Mouse (Mus musculus): ENCODE measurements around the gene Atrn. TPM values are rescaled to one million over a fixed set of nuclear protein-coding genes. Genes with fewer than 3 reads are reported as not detected.

Gene Atrn
- 10.1 and 11.0 TPM in 2 replicates for polyA plus RNA-seq (2016; fragmentation: Nextera tagmentation; extraction: Ambion mirVana)

DNA sequence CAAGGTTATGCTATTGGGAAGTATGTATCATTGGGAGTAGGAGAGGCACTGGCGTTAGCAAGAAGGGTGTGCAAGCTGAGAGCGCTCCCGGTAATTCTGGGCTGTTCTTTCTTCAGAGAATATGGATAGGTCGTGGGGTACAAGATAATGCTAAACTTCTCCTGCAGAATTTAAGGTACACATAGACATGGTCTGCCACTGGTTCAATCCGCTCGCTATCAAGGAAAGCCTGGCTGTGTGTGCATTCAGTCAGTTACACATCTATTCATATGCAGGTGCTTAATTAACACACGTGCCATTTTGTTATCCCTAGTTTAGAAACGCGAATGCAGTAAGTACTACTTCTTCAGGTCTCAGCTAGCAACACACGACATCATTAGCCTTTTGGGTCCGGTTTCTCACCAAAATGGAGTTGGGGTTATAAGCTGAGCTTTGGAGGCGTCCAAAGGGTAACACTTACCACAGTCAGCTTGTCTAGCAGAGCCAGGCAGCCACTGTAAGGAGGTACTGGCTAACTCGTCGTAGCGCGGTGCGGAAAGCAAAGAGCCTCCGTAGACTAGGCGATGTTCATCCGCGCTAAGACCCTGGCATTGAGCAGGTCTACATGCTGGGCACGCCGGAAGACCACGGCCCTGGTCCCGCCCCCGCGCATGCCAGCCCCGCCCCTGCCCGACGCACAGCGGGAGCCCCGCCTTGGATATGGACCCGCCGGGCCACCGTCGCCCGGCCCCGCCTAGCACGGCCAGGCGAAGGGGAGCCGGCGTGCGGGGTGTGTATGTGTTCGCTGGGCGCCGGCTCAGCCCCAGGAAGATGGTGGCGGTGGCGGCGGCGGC, at the start of gene Atrn, which contains the start of gene 4930402H24Rik:
Gene Atrn, plus strand, starts transcription at position 745 of the 833 bp plus-strand sequence.
Gene 4930402H24Rik, minus strand, starts transcription at position 656 of the 833 bp plus-strand sequence.
- Histone ChIP-seq H3K9me3 (no peaks in the 10 kb centered on the region), H3K4me2 (replicated peaks) (peak within 1 kb of the TSS; percentile 87), H3K27ac (peak within 1 kb of the TSS; percentile 73), H3K4me1 (peaks cover 21% of the 10 kb centered on the region), H3K4me3 (peak within 1 kb of the TSS; percentile 100), H3K27me3 (no peaks in the 10 kb centered on the region), H3K36me3 (no peaks in the 10 kb centered on the region; the same call in 1 of the 2 replicates), H3K9ac (peak within 1 kb of the TSS; percentile 94)
- ATAC-seq (ENCODE audit: insufficient number of reproducible peaks, insufficient read depth, low FRiP score, low TSS enrichment), result peak; percentile 97
- 5% methylated on average over 50 of the region's 50 CpGs for WGBS

DNA sequence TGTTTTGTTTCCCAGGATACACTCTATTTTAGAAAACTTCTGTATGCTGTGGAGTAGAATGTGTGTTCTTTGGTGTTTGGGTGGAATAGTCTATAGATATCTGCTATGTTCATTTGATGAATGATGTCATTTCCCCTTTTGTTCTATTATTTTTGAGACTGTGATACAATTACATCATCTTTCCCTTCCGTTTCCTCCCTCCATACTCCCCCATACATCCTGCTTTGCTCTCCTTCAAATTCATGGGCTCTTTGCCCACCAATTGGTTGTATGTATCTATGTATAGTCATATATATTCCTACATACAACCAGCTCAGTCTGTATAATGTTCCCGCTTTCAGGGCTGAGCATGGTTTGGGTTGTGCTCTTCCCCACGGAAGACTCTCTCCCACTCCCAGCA, 44.2 kb upstream of the Atrn start:
- Histone ChIP-seq H3K9ac (no peak overlapping the region), H3K9me3 (no peaks in the 10 kb centered on the region), H3K4me2 (replicated peaks) (no peak overlapping the region), H3K4me1 (no peaks in the 10 kb centered on the region), H3K36me3 (no peaks in the 10 kb centered on the region), H3K4me3 (no peak overlapping the region), H3K27ac (no peak overlapping the region), H3K27me3 (no peaks in the 10 kb centered on the region)
- WGBS, result 80% methylated on average over 3 of the region's 3 CpGs
- no peak for ATAC-seq (ENCODE audit: insufficient number of reproducible peaks, insufficient read depth, low FRiP score, low TSS enrichment)

DNA sequence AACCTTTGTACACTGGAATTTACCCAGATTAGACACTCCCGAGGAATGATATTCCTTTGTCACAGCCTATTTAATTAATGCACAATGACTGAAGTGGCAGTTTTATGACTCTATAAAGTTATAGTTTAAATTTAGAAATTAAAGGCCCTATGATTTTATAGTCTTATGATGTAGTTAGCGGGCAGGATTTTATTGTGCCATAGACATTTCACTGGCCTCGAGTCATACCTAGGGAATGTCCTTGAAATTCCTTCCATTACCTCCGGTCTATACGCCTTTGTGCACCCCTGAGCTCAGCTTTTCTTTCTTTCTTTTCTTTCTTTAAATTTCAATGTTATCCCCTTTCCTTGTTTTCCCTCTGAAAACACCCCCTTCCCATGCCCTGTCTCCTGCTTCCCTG, 35.4 kb upstream of the Atrn start:
- Histone ChIP-seq H3K36me3 (no peaks in the 10 kb centered on the region), H3K9ac (no peak overlapping the region), H3K9me3 (no peaks in the 10 kb centered on the region), H3K4me1 (no peaks in the 10 kb centered on the region), H3K27me3 (no peaks in the 10 kb centered on the region), H3K4me3 (no peak overlapping the region), H3K27ac (no peak overlapping the region), H3K4me2 (replicated peaks) (no peak overlapping the region)
- 89% methylated on average over 5 of the region's 5 CpGs for whole genome bisulfite sequencing
- ATAC-seq (ENCODE audit: insufficient number of reproducible peaks, insufficient read depth, low FRiP score, low TSS enrichment), result no peak

DNA sequence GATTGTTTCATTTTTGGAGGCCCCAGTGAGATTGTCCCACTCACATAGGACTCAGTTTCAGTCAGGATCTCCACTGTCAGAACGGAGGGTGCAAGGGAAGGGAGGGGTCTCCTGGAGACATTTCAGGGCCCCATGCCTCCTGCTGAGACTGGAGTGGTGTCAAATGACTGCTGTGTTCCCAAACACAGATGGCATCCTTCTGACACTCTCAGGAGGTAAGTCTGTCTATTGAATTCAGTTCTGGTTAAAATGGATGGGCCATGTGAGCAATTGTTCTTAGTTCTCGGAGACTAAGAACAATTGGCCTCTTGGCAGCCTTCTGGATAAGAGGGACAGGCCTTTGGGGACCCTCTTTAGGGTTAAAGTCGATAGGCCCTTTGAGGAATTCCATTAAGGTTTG, 28.9 kb upstream of the Atrn start:
- H3K4me3 ChIP-seq, result no peak overlapping the region
- no peak for ATAC-seq (ENCODE audit: insufficient number of reproducible peaks, insufficient read depth, low FRiP score, low TSS enrichment)

DNA sequence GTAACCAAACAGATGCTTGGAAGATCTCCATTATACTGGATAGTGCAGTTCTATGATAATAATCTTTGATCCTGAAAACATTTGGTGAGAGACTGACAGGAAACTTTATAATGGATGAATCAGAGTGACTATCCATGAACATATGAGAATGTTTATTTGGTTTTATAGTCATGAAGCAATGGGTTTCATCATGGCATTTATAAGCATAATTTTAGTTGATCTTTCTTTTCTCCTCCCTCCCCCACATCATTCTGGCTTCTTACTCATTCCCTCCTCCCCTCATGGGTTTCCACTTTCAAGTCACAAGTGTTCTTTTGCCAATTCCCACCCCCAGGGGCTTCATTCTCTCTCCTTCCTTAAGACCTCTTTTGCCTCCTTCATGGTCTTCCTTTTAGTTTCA, 19.3 kb upstream of the Atrn start:
- 0 out of 2 replicates have a peak, but pooled peaks cover 4% of the 10 kb centered on the region for H3K36me3 ChIP-seq
- no peaks in the 10 kb centered on the region for H3K4me1 ChIP-seq
- no peak for ATAC-seq (ENCODE audit: insufficient number of reproducible peaks, insufficient read depth, low FRiP score, low TSS enrichment)
- H3K27ac ChIP-seq, result no peak overlapping the region
- no peak overlapping the region for H3K4me3 ChIP-seq
- H3K9me3 ChIP-seq, result no peaks in the 10 kb centered on the region
- no peak overlapping the region for H3K4me2 ChIP-seq (replicated peaks)
- H3K9ac ChIP-seq, result no peak overlapping the region
- no peaks in the 10 kb centered on the region for H3K27me3 ChIP-seq

More for the DNA sequence above, 28.9 kb upstream of the Atrn start:
- no peaks in the 10 kb centered on the region for H3K27me3 ChIP-seq
- H3K9ac ChIP-seq, result no peak overlapping the region
- H3K4me2 ChIP-seq (replicated peaks), result no peak overlapping the region
- WGBS, result 48% methylated on average over 3 of the region's 3 CpGs
- no peak overlapping the region for H3K27ac ChIP-seq
- peaks cover 10% of the 10 kb centered on the region; the same call in 1 of the 2 replicates for H3K36me3 ChIP-seq
- H3K4me1 ChIP-seq, result peaks cover 4% of the 10 kb centered on the region; the same call in 1 of the 2 replicates
- H3K9me3 ChIP-seq, result no peaks in the 10 kb centered on the region

DNA sequence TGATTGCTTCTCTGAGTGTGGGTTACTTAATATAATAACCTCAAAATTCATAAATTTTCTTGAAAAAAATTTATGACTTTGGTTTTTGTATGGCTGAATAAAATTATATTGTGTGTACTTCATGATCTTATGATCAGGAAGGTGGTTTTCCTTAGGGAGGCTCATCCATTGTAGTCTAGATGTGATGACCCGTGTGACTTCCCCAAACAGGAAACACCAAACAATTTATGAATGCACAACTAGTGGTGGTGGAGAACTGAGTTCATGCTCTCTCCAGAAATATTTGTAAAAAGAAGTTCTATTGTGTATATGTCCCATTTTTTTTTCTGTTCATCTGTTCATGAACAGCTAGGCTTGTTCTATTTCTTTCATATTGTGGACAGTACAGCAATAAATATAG, 18.8 kb upstream of the Atrn start:
- no peak for ATAC-seq (ENCODE audit: insufficient number of reproducible peaks, insufficient read depth, low FRiP score, low TSS enrichment)
- Histone ChIP-seq H3K4me2 (replicated peaks) (no peak overlapping the region), H3K36me3 (0 out of 2 replicates have a peak, but pooled peaks cover 4% of the 10 kb centered on the region), H3K27ac (no peak overlapping the region), H3K27me3 (no peaks in the 10 kb centered on the region), H3K4me3 (no peak overlapping the region), H3K9me3 (no peaks in the 10 kb centered on the region), H3K9ac (no peak overlapping the region), H3K4me1 (no peaks in the 10 kb centered on the region)
- WGBS, result 79% methylated on average over 1 of the region's 1 CpGs

DNA sequence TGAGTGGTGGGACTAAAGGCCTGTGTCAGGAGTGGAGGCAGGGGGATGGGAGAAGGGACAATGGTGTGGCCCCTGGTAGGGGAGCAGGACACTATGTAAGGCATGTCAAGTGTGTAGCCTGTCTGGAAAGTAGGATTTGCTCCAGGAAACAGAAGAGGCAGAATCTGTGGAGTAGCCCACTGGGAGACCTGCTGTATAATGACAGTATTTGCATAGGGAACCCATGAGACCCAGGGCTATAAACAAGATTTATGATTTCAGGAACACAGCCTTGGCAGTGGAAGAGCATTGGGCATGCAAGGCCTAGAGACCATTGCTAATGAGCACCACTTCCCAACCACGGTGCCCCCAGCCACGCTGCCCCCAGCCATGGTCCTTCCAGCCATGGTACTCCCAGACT, 9.4 kb upstream of the Atrn start:
- Histone ChIP-seq H3K36me3 (no peaks in the 10 kb centered on the region), H3K4me1 (no peaks in the 10 kb centered on the region), H3K27me3 (no peaks in the 10 kb centered on the region), H3K4me3 (no peak overlapping the region), H3K9me3 (no peaks in the 10 kb centered on the region), H3K9ac (no peak overlapping the region), H3K27ac (no peak overlapping the region), H3K4me2 (replicated peaks) (no peak overlapping the region)
- 87% methylated on average over 2 of the region's 2 CpGs for WGBS
- no peak for ATAC-seq (ENCODE audit: insufficient number of reproducible peaks, insufficient read depth, low FRiP score, low TSS enrichment)

DNA sequence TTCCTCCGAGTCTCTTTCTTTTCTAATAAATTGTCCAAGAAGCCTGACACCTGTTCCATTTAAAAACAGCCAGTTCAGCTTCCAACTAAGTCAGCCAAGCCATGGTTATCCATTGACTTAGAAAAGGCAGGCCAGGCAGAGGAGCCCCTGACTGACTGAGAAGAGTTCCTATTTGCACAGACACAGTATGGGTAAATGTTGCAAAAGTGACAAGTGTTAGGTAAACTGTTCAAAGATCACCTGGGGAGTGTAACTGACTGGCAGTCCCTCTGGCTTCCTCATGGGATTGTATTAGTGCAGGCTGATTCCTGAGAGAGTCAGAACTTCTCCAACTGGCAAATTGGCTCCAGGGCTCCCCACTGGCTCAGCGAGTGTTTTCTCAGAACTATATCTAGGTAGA, 8.4 kb upstream of the Atrn start:
- H3K4me3 ChIP-seq, result no peak overlapping the region
- no peaks in the 10 kb centered on the region for H3K4me1 ChIP-seq
- no peak overlapping the region for H3K9ac ChIP-seq
- H3K27ac ChIP-seq, result no peak overlapping the region
- H3K9me3 ChIP-seq, result no peaks in the 10 kb centered on the region
- ATAC-seq (ENCODE audit: insufficient number of reproducible peaks, insufficient read depth, low FRiP score, low TSS enrichment), result no peak
- 81% methylated on average over 2 of the region's 2 CpGs for WGBS
- H3K27me3 ChIP-seq, result no peaks in the 10 kb centered on the region
- no peak overlapping the region for H3K4me2 ChIP-seq (replicated peaks)
- H3K36me3 ChIP-seq, result no peaks in the 10 kb centered on the region

DNA sequence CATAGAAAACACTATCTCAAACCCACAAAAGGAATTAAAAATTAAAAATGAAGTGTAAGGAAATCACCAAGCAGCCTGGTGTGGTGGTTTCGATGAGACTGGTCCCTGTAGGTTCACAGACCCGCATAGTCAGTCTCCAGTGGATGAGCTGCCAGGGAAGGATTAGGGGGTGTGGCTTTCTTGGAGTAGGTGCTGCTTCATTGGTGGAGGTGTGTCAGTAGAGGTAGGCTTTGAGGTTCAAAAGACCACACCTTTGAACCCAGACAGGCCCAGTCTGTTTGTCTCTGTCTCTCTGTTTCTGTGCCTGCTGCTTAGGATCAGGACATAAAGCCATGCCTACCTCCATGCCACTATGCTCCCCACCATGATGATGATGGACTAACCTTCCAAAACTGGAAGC, 7.5 kb upstream of the Atrn start:
- Histone ChIP-seq H3K9ac (no peak overlapping the region), H3K27ac (no peak overlapping the region), H3K27me3 (no peaks in the 10 kb centered on the region), H3K36me3 (no peaks in the 10 kb centered on the region; the same call in 1 of the 2 replicates), H3K4me1 (no peaks in the 10 kb centered on the region), H3K9me3 (no peaks in the 10 kb centered on the region), H3K4me3 (no peak overlapping the region), H3K4me2 (replicated peaks) (no peak overlapping the region)
- no peak for ATAC-seq (ENCODE audit: insufficient number of reproducible peaks, insufficient read depth, low FRiP score, low TSS enrichment)
- 75% methylated on average over 2 of the region's 2 CpGs for WGBS

DNA sequence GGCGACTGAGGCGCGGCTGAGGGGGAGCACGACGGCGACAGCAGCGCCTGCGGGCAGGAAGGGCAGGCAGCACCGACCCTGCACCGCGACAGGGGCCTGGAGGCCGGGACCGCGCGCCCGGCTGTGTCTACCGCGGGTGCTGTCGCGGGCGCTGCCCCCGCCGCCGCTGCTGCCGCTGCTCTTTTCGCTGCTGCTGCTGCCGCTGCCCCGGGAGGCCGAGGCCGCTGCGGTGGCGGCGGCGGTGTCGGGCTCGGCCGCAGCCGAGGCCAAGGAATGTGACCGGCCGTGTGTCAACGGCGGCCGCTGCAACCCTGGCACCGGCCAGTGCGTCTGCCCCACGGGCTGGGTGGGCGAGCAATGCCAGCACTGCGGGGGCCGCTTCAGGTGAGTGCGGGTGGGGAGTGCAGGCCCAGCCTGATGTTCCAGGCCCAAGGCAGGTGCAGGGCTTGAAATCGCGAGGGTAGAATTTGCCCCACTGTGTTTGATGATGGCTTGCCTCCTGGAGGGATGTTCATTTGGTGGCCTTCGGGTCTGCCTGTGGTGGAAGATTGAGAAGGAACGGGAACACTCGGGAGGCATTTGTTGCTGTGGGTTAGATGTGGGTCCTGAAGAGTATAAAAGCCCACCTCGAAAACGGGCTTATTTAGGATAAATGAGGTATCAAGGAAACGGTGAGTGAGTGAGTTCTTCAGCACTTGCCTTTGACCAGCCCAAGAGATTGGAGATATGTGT, 455 bp downstream of the Atrn start:
- H3K27me3 ChIP-seq, result no peaks in the 10 kb centered on the region
- no peak; the same call in 1 of the 2 replicates for ATAC-seq (ENCODE audit: insufficient number of reproducible peaks, insufficient read depth, low FRiP score, low TSS enrichment)
- peak overlapping the region; percentile 73 for H3K27ac ChIP-seq
- peaks cover 21% of the 10 kb centered on the region for H3K4me1 ChIP-seq
- H3K36me3 ChIP-seq, result no peaks in the 10 kb centered on the region; the same call in 1 of the 2 replicates
- WGBS, result under 1% methylated on average over 49 of the region's 58 CpGs
- peak overlapping the region; percentile 100 for H3K4me3 ChIP-seq
- H3K4me2 ChIP-seq (replicated peaks), result peak overlapping the region; percentile 87
- no peaks in the 10 kb centered on the region for H3K9me3 ChIP-seq
- peak overlapping the region; percentile 94 for H3K9ac ChIP-seq

DNA sequence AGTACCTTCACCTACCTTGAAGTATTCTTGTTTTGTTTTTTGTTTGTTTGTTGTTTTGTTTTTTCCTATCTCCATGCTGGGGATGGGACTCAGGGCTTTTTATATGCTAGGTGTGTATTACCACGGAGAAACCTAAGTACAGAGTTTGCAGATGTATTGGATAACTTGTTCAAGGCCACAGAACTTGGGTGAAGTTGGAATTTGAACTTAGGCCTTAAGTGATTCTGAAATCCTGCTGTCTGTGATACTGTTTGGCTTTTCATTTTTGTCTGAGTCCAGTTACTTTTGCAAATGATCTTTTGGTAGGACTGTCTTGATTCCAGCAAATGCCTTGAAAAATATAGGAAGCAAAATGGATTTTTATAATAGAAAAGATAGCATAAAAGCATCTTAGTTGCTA, 5.4 kb downstream of the Atrn start:
- Histone ChIP-seq H3K4me3 (no peak overlapping the region), H3K27me3 (no peaks in the 10 kb centered on the region), H3K4me2 (replicated peaks) (no peak overlapping the region), H3K4me1 (peaks cover 19% of the 10 kb centered on the region), H3K9me3 (no peaks in the 10 kb centered on the region), H3K9ac (no peak overlapping the region), H3K36me3 (no peaks in the 10 kb centered on the region), H3K27ac (no peak overlapping the region)
- no peak for ATAC-seq (ENCODE audit: insufficient number of reproducible peaks, insufficient read depth, low FRiP score, low TSS enrichment)
- 81% methylated on average over 1 of the region's 1 CpGs for WGBS

DNA sequence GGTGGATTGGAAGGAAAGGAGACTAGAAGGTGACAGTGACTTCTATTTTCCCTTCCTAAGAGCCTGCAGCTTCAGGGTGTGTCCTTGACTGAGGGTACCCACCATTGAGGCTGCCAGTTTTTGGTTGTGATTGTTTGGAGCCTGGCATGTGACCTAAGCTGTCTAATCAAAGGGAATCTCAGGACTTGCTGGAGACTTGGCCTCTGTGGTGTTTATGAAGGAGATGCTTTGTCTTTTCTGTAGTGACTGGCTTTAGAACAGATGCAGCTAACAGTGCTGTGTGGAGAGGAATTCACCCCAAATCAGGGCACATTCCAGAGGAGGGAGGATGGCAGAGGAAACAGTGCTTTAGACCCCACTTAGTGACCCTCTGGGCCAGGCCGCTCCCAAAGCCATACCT, 8.6 kb downstream of the Atrn start:
- H3K27me3 ChIP-seq, result no peaks in the 10 kb centered on the region
- 60% methylated on average over 1 of the region's 1 CpGs for WGBS
- 0 out of 2 replicates have a peak overlapping the region, but pooled peaks have one; percentile 65 for H3K27ac ChIP-seq
- peaks cover 10% of the 10 kb centered on the region; the same call in 1 of the 2 replicates for H3K4me1 ChIP-seq
- H3K36me3 ChIP-seq, result no peaks in the 10 kb centered on the region
- no peaks in the 10 kb centered on the region for H3K9me3 ChIP-seq
- H3K9ac ChIP-seq, result no peak overlapping the region
- no peak for ATAC-seq (ENCODE audit: insufficient number of reproducible peaks, insufficient read depth, low FRiP score, low TSS enrichment)
- no peak overlapping the region for H3K4me2 ChIP-seq (replicated peaks)
- H3K4me3 ChIP-seq, result no peak overlapping the region

Data from embryonic facial prominence, embryonic 12.5 days (tissue).